9 mouse cellular contexts compared by ENCODE assay signal in the genomic region with DNA sequence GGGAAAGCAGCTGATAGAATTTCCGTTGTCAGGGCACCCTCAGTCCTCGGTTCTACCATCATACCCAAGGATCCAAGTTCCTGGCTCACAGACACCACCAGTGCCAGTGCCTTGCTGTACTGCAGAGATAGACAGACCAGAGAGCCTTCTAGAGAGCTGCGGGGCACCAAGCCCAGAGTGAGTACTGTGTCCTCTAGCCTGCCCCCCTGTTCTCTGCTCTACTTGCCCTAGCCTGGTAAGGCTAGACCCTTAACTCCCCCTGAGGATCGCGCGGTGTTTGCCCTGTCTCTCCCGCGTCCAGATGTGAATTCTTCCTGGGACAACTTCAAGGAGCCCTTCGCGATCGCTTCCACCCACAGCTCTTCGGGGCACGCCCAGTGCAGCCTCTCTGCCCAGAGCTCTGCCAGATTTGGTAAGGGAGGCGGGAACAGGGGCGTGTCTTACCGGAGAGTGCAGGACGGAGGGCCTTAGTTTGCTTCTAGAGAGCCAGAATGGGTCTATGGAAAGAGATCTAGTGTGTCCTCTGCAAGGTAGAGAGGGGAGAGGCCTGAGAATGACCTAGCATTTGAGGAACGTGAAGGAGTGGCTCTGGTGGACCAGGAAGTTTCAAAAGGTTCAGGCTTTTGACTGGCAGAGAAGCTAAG. TPM values are rescaled to one million over a fixed set of nuclear protein-coding genes. Genes with fewer than 3 reads are reported as not detected.
DNase-seq lines count a peak whose midpoint lies in the region; ATAC-seq and TF ChIP-seq lines count a peak whose summit lies in the region.
"Had no signal": no experiment of that assay in that cellular context is flagged by ENCODE, and none has a peak within 500 bp of the region (broad histone marks: within the 10 kb centered on the region; RNA-seq: fewer than 3 reads in every experiment).

No protein-coding gene starts in this region.

- WGBS in embryonic facial prominence, embryonic 14.5 days, result 8% methylated on average over 18 of the region's 18 CpGs
- WGBS in intestine, postnatal 0 days, result 8% methylated on average over 18 of the region's 18 CpGs
- 10% methylated on average over 18 of the region's 18 CpGs for WGBS in midbrain, embryonic 14.5 days
- 8% methylated on average over 18 of the region's 18 CpGs for WGBS in thymus, adult 2 months

- no peaks in the 10 kb centered on the region for H3K9me3 ChIP-seq in embryonic facial prominence, embryonic 14.5 days (ENCODE audit: control insufficient read depth, low read length)
- H3K9me3 ChIP-seq in intestine, postnatal 0 days (ENCODE audit: control insufficient read depth), result no peaks in the 10 kb centered on the region
- H3K9me3 ChIP-seq in midbrain, embryonic 14.5 days (ENCODE audit: control insufficient read depth, low read length), result no peaks in the 10 kb centered on the region

- H3K4me2 ChIP-seq in embryonic facial prominence, embryonic 14.5 days (ENCODE audit: low read depth, low read length), result no peak overlapping the region
- peak overlapping the region; percentile 53 for H3K4me2 ChIP-seq in intestine, postnatal 0 days (replicated peaks; ENCODE audit: low read depth)
- H3K4me2 ChIP-seq in midbrain, embryonic 14.5 days (ENCODE audit: low read length), result no peak overlapping the region

- H3K27ac ChIP-seq in embryonic facial prominence, embryonic 14.5 days (replicated peaks; ENCODE audit: low read depth, low read length), result no peak overlapping the region
- no peak overlapping the region for H3K27ac ChIP-seq in intestine, postnatal 0 days (ENCODE audit: low read depth, low read length)
- H3K27ac ChIP-seq in midbrain, embryonic 14.5 days (replicated peaks; ENCODE audit: low read depth, low read length), result no peak overlapping the region
- no peak overlapping the region for H3K27ac ChIP-seq in thymus, adult 2 months (ENCODE audit: control insufficient read depth, insufficient read depth, low read length)

- no peak for TF ChIP-seq CTCF in intestine, postnatal 0 days (IDR thresholded peaks at IDR 0.05; ENCODE audit: low read depth)
- no peak for TF ChIP-seq CTCF in thymus, adult 2 months (IDR thresholded peaks at IDR 0.05; ENCODE audit: borderline replicate concordance, control insufficient read depth, extremely low read depth, insufficient read depth, low read length, poor library complexity)

- H3K36me3 ChIP-seq in embryonic facial prominence, embryonic 14.5 days (ENCODE audit: control insufficient read depth, insufficient read depth, low read length), result peaks cover 14% of the 10 kb centered on the region; the same call in 1 of the 2 replicates
- H3K36me3 ChIP-seq in intestine, postnatal 0 days (ENCODE audit: control insufficient read depth, insufficient read depth), result peaks cover 3% of the 10 kb centered on the region; the same call in 1 of the 2 replicates
- H3K36me3 ChIP-seq in midbrain, embryonic 14.5 days (ENCODE audit: control insufficient read depth, insufficient read depth, low read length), result 0 out of 2 replicates have a peak, but pooled peaks cover under 1% of the 10 kb centered on the region
- no peaks in the 10 kb centered on the region for H3K36me3 ChIP-seq in thymus, adult 2 months (ENCODE audit: control insufficient read depth, insufficient read depth, low read length)

- TF ChIP-seq POLR2A in thymus, adult 2 months (IDR thresholded peaks at IDR 0.05; ENCODE audit: control insufficient read depth, extremely low read depth, insufficient read depth, low read length, poor library complexity), result no peak

- H3K9ac ChIP-seq in embryonic facial prominence, embryonic 14.5 days (ENCODE audit: low read depth, low read length), result no peak overlapping the region
- no peak overlapping the region for H3K9ac ChIP-seq in intestine, postnatal 0 days (ENCODE audit: low read depth, low read length)
- no peak overlapping the region for H3K9ac ChIP-seq in midbrain, embryonic 14.5 days (replicated peaks; ENCODE audit: low read length)

- H3K4me3 ChIP-seq in embryonic facial prominence, embryonic 14.5 days (ENCODE audit: low read depth, low read length), result no peak overlapping the region
- no peak overlapping the region for H3K4me3 ChIP-seq in intestine, postnatal 0 days (ENCODE audit: low read depth, low read length)
- no peak overlapping the region for H3K4me3 ChIP-seq in midbrain, embryonic 14.5 days (replicated peaks; ENCODE audit: low read depth, low read length)
- no peak overlapping the region for H3K4me3 ChIP-seq in thymus, adult 2 months (ENCODE audit: control insufficient read depth, insufficient read depth, low read length)

- peak; percentile 42; the same call in 1 of the 2 replicates for ATAC-seq in embryonic facial prominence, embryonic 14.5 days (ENCODE audit: low read depth)
- peak; percentile 32; the same call in 1 of the 2 replicates for ATAC-seq in intestine, postnatal 0 days
- no peak for ATAC-seq in midbrain, embryonic 14.5 days (ENCODE audit: low FRiP score, low TSS enrichment)

- peak; percentile 53 for DNase-seq in ovary, postnatal 36 days (ENCODE audit: low spot score)
- DNase-seq in ovary, postnatal 10 days (ENCODE audit: low spot score), result no peak
- DNase-seq in embryonic facial prominence, embryonic 14.5 days (ENCODE audit: low spot score), result no peak
- DNase-seq in lung, postnatal 14 days, result peak; percentile 64
- DNase-seq in midbrain, embryonic 14.5 days, result no peak
- DNase-seq in c-Kit-positive CD71-positive TER-119-positive erythroid progenitor cells, embryonic 14.5 days (ENCODE audit: low spot score), result no peak
- no peak for DNase-seq in thymus, adult 2 months

- peaks cover 24% of the 10 kb centered on the region for H3K27me3 ChIP-seq in embryonic facial prominence, embryonic 14.5 days (replicated peaks; ENCODE audit: control insufficient read depth, insufficient read depth, low read length)
- peaks cover 13% of the 10 kb centered on the region; the same call in 1 of the 2 replicates for H3K27me3 ChIP-seq in intestine, postnatal 0 days (replicated peaks; ENCODE audit: control insufficient read depth, insufficient read depth, low read length)
- peaks cover 15% of the 10 kb centered on the region for H3K27me3 ChIP-seq in midbrain, embryonic 14.5 days (ENCODE audit: control insufficient read depth, insufficient read depth, low read length)
- peaks cover 3% of the 10 kb centered on the region; the same call in 1 of the 2 replicates for H3K27me3 ChIP-seq in thymus, adult 2 months (ENCODE audit: control insufficient read depth, insufficient read depth, low read length)

- 0 out of 2 replicates have a peak, but pooled peaks cover 3% of the 10 kb centered on the region for H3K4me1 ChIP-seq in embryonic facial prominence, embryonic 14.5 days (ENCODE audit: control insufficient read depth, insufficient read depth, low read length)
- 0 out of 2 replicates have a peak, but pooled peaks cover 4% of the 10 kb centered on the region for H3K4me1 ChIP-seq in intestine, postnatal 0 days (replicated peaks; ENCODE audit: control insufficient read depth, insufficient read depth, low read length)
- H3K4me1 ChIP-seq in midbrain, embryonic 14.5 days (ENCODE audit: control insufficient read depth, insufficient read depth, low read length), result no peaks in the 10 kb centered on the region
- H3K4me1 ChIP-seq in thymus, adult 2 months (replicated peaks; ENCODE audit: control insufficient read depth, insufficient read depth, low read length), result no peaks in the 10 kb centered on the region

RNA-seq across cellular contexts. Expression of a gene that starts 5.9 kb away (rescaled TPM):
- polyA plus RNA-seq in embryonic facial prominence, embryonic 14.5 days (2014; fragmentation: Nextera tagmentation; extraction: Ambion mirVana), result 0.20 TPM in 1 of 2 replicates, not detected in the other
- 0.12 TPM in 2 replicates for polyA plus RNA-seq in intestine, postnatal 0 days (2015; fragmentation: Nextera tagmentation; extraction: Ambion mirVana)
- 0.99 and 1.4 TPM in 2 replicates for polyA plus RNA-seq in midbrain, embryonic 14.5 days (2014; fragmentation: Nextera tagmentation; extraction: Ambion mirVana)
- 0.13 and 0.17 TPM in 2 replicates for polyA plus RNA-seq in thymus, adult 2 months (2012; rRNA removed)
- polyA plus RNA-seq: limb, embryonic 14.5 days had no signal

RNA-seq across cellular contexts. Expression of a gene that starts 15.6 kb away (rescaled TPM):
- 3.4 and 3.6 TPM in 2 replicates for polyA plus RNA-seq in embryonic facial prominence, embryonic 14.5 days (2014; fragmentation: Nextera tagmentation; extraction: Ambion mirVana)
- 1.1 TPM in 2 replicates for polyA plus RNA-seq in intestine, postnatal 0 days (2015; fragmentation: Nextera tagmentation; extraction: Ambion mirVana)
- polyA plus RNA-seq in midbrain, embryonic 14.5 days (2014; fragmentation: Nextera tagmentation; extraction: Ambion mirVana), result 69.5 and 69.9 TPM in 2 replicates
- polyA plus RNA-seq in thymus, adult 2 months (2012; rRNA removed), result 0.35 and 0.36 TPM in 2 replicates

RNA-seq across cellular contexts. Expression of a gene that starts 16.5 kb away (rescaled TPM):
- polyA plus RNA-seq in embryonic facial prominence, embryonic 14.5 days (2014; fragmentation: Nextera tagmentation; extraction: Ambion mirVana), result not detected in 2 replicates
- 1.3 and 2.1 TPM in 2 replicates for polyA plus RNA-seq in intestine, postnatal 0 days (2015; fragmentation: Nextera tagmentation; extraction: Ambion mirVana)
- not detected in 2 replicates for polyA plus RNA-seq in midbrain, embryonic 14.5 days (2014; fragmentation: Nextera tagmentation; extraction: Ambion mirVana)
- polyA plus RNA-seq in thymus, adult 2 months (2012; rRNA removed), result 4.3 TPM in 1 of 2 replicates, not detected in the other
- polyA plus RNA-seq: limb, embryonic 14.5 days had no signal

RNA-seq across cellular contexts. Expression of a gene that starts 16.7 kb away (rescaled TPM):
- polyA plus RNA-seq in embryonic facial prominence, embryonic 14.5 days (2014; fragmentation: Nextera tagmentation; extraction: Ambion mirVana), result 715 and 771 TPM in 2 replicates
- polyA plus RNA-seq in intestine, postnatal 0 days (2015; fragmentation: Nextera tagmentation; extraction: Ambion mirVana), result 313 and 319 TPM in 2 replicates
- polyA plus RNA-seq in midbrain, embryonic 14.5 days (2014; fragmentation: Nextera tagmentation; extraction: Ambion mirVana), result 1,531 and 1,588 TPM in 2 replicates
- 162 and 183 TPM in 2 replicates for polyA plus RNA-seq in thymus, adult 2 months (2012; rRNA removed)

RNA-seq across cellular contexts. Expression of a gene that starts 16.8 kb away (rescaled TPM):
- 73.7 and 88.9 TPM in 2 replicates for polyA plus RNA-seq in embryonic facial prominence, embryonic 14.5 days (2014; fragmentation: Nextera tagmentation; extraction: Ambion mirVana)
- 53.2 and 57.6 TPM in 2 replicates for polyA plus RNA-seq in intestine, postnatal 0 days (2015; fragmentation: Nextera tagmentation; extraction: Ambion mirVana)
- polyA plus RNA-seq in midbrain, embryonic 14.5 days (2014; fragmentation: Nextera tagmentation; extraction: Ambion mirVana), result 51.7 and 54.4 TPM in 2 replicates
- 69.4 and 76.1 TPM in 2 replicates for polyA plus RNA-seq in thymus, adult 2 months (2012; rRNA removed)

Comparison
In these comparisons a context has a peak if more than half of its experiments do, and no peak if none do; other contexts are left out.
1. DNase-seq: peak in ovary, postnatal 36 days (single experiment) and lung, postnatal 14 days (single experiment); none in ovary, postnatal 10 days (single experiment), embryonic facial prominence, embryonic 14.5 days (single experiment), midbrain, embryonic 14.5 days (single experiment), c-Kit-positive CD71-positive TER-119-positive erythroid progenitor cells, embryonic 14.5 days (single experiment) and thymus, adult 2 months (single experiment).
2. RNA of a gene that starts 15.6 kb away (polyA plus RNA-seq): 69.5 to 69.9 TPM in midbrain, embryonic 14.5 days; 3.4 to 3.6 TPM in embryonic facial prominence, embryonic 14.5 days, 1.1 TPM in intestine, postnatal 0 days and 0.35 to 0.36 TPM in thymus, adult 2 months; every median in the first group is over 10 times any median in the second.